Mouse (Mus musculus): ENCODE measurements around the gene Acp6. TPM values are rescaled to one million over a fixed set of nuclear protein-coding genes. Genes with fewer than 3 reads are reported as not detected.

The Acp6 gene
- polyA plus RNA-seq, 1 experiment from 2014 or later: 24.9 TPM

Other genes with a start within 250 kb of the Acp6 start
- 0.06 TPM in 1 of 2 replicates, not detected in the other for gene Gja8, start 232.8 kb upstream of the Acp6 start, polyA plus RNA-seq (2016; fragmentation: Nextera tagmentation; extraction: Ambion mirVana)
- 60.9 and 72.2 TPM in 2 replicates for gene Bcl9, start 139.1 kb downstream of the Acp6 start, polyA plus RNA-seq (2016; fragmentation: Nextera tagmentation; extraction: Ambion mirVana)

All from neural tube, embryonic 12.5 days (tissue).